Mouse (Mus musculus) limb, embryonic 15.5 days (tissue): ENCODE measurements around the gene Tmem150c. TPM values are rescaled to one million over a fixed set of nuclear protein-coding genes. Genes with fewer than 3 reads are reported as not detected.
A peak's percentile ranks its signal among the peaks of the same experiment; 100 is the strongest.

Experiments
- ATAC-seq: fragments of 200-750 bp; cut with Nextera tagmentation; 2 replicates; pipeline ENCODE4 v1.8.0; 2017; ENCODE audit warnings: low read depth, moderate TSS enrichment; ENCODE audit not compliant: insufficient number of reproducible peaks, low FRiP score, low TSS enrichment
- H3K27ac ChIP-seq: fragments of 300-500 bp; sonication (generic); 2 replicates; pipeline ENCODE4 v1.5.1; 2015; ENCODE audit warnings: moderate library complexity, mild to moderate bottlenecking, inconsistent platforms
- H3K27me3 ChIP-seq: fragments of 300-500 bp; sonication (generic); 2 replicates; pipeline ENCODE4 v1.6.1; 2015; ENCODE audit warnings: inconsistent platforms
- H3K36me3 ChIP-seq: fragments of 300-500 bp; sonication (generic); 2 replicates; pipeline ENCODE4 v1.6.1; 2015; ENCODE audit warnings: inconsistent platforms
- H3K4me1 ChIP-seq: fragments of 300-500 bp; sonication (generic); 2 replicates; pipeline ENCODE4 v1.6.1; 2015; ENCODE audit warnings: inconsistent platforms
- H3K4me2 ChIP-seq: fragments of 300-500 bp; sonication (generic); 2 replicates; pipeline ENCODE4 v1.6.1; 2015; ENCODE audit warnings: mild to moderate bottlenecking, inconsistent platforms
- H3K4me3 ChIP-seq: fragments of 300-500 bp; sonication (generic); 2 replicates; pipeline ENCODE4 v1.5.1; 2015; ENCODE audit warnings: mild to moderate bottlenecking, inconsistent platforms
- H3K9ac ChIP-seq: fragments of 300-500 bp; sonication (generic); 2 replicates; pipeline ENCODE4 v1.6.1; 2015; ENCODE audit warnings: inconsistent platforms
- H3K9me3 ChIP-seq: fragments of 300-500 bp; sonication (generic); 2 replicates; pipeline ENCODE4 v1.6.1; 2016; ENCODE audit warnings: inconsistent platforms
- WGBS: fragments of 180-500 bp; shearing (Covaris S2); methylation state at CpG from one replicate; pipeline ENCODE4 v1.1.7; 2015; 5-methylcytosine and 5-hydroxymethylcytosine counted together
- polyA plus RNA-seq: library from polyadenylated mRNA; unstranded; fragments of >200 nt; fragmentation: Nextera tagmentation; extraction: Ambion mirVana; gene quantifications from 2 replicates; pipeline ENCODE4 v1.2.1, GENCODE M21; 2015

Gene Tmem150c
- polyA plus RNA-seq, 1 experiment from 2014 or later = 9.9 TPM

DNA sequence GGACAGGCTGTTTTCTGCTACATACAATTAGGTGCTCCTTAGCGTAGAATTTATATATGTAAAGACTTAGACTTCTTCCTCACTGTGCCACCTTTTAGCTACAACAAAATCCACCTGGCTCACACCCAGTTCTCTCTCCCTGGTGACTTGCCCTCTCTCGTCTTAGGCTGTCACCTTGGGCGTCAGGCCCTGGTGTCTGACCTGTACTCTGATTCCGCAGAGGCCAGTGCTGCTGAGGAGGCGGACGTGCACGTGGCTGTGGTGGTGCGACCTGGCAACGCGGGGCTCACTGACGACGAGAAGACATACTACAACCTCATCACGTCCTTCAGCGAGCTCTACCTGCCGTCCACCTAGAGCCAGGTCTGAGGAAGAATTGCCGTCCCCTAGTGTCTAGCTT, 92.0 kb downstream of the Tmem150c start:
- no peak overlapping the region for H3K9ac ChIP-seq
- H3K27me3 ChIP-seq = no peaks in the 10 kb centered on the region
- ATAC-seq = no peak
- H3K4me3 ChIP-seq = no peak overlapping the region
- WGBS = 90% methylated on average over 16 of the region's 16 CpGs
- no peak overlapping the region for H3K27ac ChIP-seq
- peaks cover 54% of the 10 kb centered on the region for H3K36me3 ChIP-seq
- no peaks in the 10 kb centered on the region for H3K4me1 ChIP-seq
- H3K9me3 ChIP-seq = no peaks in the 10 kb centered on the region
- H3K4me2 ChIP-seq = no peak overlapping the region

DNA sequence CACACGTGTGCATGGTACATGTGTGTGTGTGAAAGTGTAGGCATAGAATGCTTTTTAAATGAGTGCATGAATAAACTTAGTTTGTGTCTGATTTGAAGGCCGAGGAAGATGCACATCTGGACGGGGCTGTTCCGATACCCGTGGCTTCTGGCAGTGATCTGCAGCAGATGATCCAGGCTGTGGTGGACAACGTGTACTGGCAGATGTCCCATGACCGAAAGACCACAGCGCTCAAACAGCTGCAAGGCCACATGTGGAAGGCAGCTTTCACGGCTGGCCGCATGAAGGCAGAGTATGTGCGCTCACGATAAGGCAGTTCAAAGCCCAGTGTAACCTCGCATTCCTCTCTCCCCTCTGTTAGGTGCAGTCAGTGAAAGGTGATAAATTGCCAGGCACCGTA, 98.7 kb downstream of the Tmem150c start:
- Histone ChIP-seq H3K27ac (no peak overlapping the region), H3K9ac (no peak overlapping the region), H3K4me2 (no peak overlapping the region), H3K36me3 (peaks cover 61% of the 10 kb centered on the region), H3K27me3 (no peaks in the 10 kb centered on the region), H3K4me1 (peaks cover 6% of the 10 kb centered on the region; the same call in 1 of the 2 replicates), H3K4me3 (no peak overlapping the region), H3K9me3 (no peaks in the 10 kb centered on the region)
- ATAC-seq = no peak
- WGBS = 89% methylated on average over 14 of the region's 14 CpGs

DNA sequence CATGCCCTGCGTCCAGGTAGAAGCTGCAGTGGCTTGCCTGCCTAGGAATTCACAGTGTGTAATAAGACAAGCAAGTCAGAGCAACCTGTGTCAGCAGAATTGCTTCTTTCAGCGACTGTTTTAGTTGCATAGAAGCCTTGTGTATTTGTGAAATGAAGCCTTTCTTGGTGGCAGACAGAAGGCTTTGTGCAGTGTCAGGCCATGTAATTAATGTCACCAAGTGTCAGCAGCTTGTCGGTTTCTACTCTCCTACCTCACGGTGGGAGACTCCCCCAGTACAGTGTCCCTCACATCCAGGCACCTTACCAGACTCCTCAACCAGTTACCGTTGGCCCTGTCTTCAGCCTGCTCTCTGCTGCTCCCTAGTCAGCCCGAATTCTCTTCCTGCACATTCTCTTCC, 100.3 kb downstream of the Tmem150c start:
- H3K4me1 ChIP-seq = peaks cover 18% of the 10 kb centered on the region
- H3K9me3 ChIP-seq = no peaks in the 10 kb centered on the region
- H3K9ac ChIP-seq = no peak overlapping the region
- no peaks in the 10 kb centered on the region for H3K27me3 ChIP-seq
- H3K36me3 ChIP-seq = peaks cover 47% of the 10 kb centered on the region
- 55% methylated on average over 6 of the region's 6 CpGs for WGBS
- H3K4me3 ChIP-seq = no peak overlapping the region
- no peak overlapping the region for H3K4me2 ChIP-seq
- no peak for ATAC-seq
- H3K27ac ChIP-seq = no peak overlapping the region

DNA sequence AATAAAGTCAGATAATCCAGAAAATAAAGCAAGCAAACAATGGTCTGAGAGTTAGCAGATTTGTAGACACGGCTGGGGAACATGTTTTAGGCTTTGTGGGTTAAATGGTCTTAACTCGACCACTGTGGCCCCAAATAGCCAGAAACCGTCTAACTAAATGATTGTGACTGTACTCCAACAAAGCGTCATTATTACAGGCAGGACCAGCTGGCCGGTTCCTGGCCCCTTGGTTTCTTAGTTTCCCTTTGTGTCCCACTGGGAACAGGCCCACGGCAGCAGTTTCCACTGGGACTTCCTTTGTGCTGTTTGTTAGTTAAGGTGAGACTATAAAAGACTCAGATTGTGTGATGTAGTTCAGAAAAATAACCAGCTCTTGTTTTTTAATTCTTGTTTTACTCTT, 100.9 kb downstream of the Tmem150c start:
- Histone ChIP-seq H3K9ac (no peak overlapping the region), H3K9me3 (no peaks in the 10 kb centered on the region), H3K4me2 (no peak overlapping the region), H3K27me3 (no peaks in the 10 kb centered on the region), H3K4me3 (no peak overlapping the region), H3K4me1 (peaks cover 18% of the 10 kb centered on the region), H3K27ac (peak overlapping the region; percentile 33; the same call in 1 of the 2 replicates), H3K36me3 (peaks cover 41% of the 10 kb centered on the region)
- WGBS = 36% methylated on average over 6 of the region's 6 CpGs
- no peak for ATAC-seq

DNA sequence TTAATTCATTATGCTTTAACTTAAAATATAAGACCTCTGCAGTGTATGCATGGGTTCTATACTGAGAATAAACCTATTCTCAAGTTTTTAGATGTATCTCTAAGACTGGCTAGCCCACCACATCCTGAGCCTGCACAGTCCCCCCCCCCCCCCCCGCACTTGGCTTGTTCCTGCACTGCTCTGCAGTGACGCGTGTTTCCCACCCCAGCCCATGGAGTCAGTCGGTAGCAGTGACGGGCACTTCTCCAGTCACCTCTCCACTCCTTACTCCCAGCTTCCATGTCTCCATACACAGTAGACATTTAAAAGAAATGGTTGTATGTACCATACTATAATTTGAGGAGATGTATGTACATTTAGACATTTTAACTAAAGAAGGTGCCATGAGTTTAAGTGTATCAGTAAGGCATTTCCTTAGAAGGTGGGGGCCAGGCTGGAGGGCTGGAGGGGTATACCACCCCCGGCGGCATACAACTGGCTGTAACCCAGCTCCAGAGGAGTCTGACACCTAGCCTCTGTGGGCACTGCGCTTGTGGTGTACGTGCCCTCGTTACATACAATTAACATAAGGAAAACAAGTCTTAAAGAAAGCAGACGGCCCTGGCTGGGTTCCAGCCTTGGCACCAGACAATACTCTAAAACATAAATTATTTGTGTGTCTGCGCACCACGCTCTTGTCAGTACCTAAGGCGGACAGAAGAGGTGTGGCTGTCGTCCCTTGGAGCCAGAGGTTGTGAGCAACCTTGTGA, 102.0 kb downstream of the Tmem150c start:
- peaks cover 18% of the 10 kb centered on the region for H3K4me1 ChIP-seq
- 64% methylated on average over 14 of the region's 15 CpGs for WGBS
- H3K27ac ChIP-seq = no peak overlapping the region
- ATAC-seq = no peak
- H3K4me2 ChIP-seq = no peak overlapping the region
- H3K36me3 ChIP-seq = peaks cover 37% of the 10 kb centered on the region
- no peak overlapping the region for H3K9ac ChIP-seq
- no peaks in the 10 kb centered on the region for H3K9me3 ChIP-seq
- no peaks in the 10 kb centered on the region for H3K27me3 ChIP-seq
- H3K4me3 ChIP-seq = no peak overlapping the region

DNA sequence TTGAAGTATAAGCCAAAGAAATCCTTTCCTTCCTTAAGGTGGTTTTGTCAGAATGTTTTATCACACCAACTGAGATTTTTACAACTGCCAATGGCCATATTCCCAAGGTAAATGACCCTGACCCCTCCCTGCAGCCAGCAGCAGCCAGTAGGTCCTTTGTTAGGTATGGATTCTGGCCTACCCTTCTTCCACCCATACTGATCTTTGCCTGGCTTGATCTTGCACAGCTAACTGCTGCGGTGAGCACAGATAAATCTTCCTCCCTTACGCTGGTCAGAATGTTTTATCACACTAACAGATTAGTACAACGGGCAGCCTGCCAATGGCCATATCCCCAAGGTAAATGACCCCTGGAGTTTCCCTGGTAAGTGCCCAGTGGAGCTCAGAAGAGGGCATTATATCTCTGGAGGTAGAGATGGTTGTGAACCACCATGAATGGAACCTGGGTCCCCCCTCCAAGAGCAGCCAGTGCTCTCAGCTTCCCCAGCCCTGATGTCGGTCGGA, 103.7 kb downstream of the Tmem150c start:
- Histone ChIP-seq H3K9ac (no peak overlapping the region), H3K4me3 (no peak overlapping the region), H3K36me3 (peaks cover 21% of the 10 kb centered on the region), H3K4me1 (peaks cover 18% of the 10 kb centered on the region), H3K9me3 (no peaks in the 10 kb centered on the region), H3K4me2 (no peak overlapping the region), H3K27me3 (no peaks in the 10 kb centered on the region), H3K27ac (no peak overlapping the region)
- no peak for ATAC-seq
- WGBS = 70% methylated on average over 5 of the region's 5 CpGs

DNA sequence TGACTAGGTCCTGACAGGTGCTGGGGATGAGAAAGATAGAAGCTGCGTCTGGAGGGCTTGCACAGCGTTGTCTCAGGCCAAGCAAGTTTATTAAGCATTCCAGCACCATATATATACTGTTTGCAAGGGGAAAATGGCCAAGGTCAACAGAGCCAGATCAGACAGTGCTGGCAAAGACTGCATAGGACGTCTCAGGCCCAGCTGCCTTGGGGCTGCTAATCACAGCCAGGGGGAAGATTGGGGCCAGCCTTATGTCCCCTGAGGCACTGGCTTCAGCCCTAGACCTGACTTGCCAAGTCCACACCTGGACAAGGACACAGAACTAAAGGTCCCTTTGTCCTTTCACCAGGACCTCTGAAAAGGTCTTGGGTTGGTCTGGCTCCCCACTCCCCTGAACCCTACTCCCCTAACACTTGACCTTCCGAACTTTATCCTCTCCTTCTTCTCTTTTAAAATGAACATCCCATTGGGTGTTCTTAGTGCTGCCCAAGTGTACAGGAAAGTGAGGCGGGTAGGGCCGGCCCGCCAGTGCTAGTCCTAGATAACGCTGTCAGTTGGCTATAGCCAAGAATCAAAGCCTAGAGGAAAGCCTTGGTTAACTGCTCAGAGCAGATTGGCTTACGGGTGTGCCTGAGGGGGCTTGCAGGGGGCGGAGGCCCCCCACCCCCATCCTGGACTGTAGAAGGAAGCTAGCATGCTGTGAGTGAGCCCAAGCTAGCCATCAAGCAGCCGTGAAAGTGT, 104.6 kb downstream of the Tmem150c start:
- 77% methylated on average over 11 of the region's 11 CpGs for WGBS
- no peak for ATAC-seq

DNA sequence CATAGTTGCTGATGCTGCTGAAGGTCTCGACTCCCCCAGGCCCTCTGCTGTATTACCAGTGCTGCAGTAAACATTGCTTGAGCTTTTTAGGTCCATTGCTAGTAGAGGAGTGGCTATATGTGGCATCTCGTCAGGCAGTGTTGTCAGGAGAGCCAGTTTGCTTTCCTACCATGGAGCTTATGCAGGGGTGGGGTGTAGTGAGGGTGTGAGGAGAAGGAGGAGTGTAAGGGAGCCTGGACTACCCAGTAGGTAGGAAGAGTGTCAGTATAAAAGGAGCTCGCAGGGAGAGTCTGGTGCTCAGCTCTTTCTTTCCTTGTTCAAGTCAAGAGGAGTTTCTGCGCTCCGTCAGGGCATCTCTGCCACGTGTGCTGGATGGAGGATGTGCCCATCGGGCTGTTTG, 106.9 kb downstream of the Tmem150c start:
- H3K9me3 ChIP-seq = no peaks in the 10 kb centered on the region
- 89% methylated on average over 7 of the region's 7 CpGs for WGBS

More for the DNA sequence above, 104.6 kb downstream of the Tmem150c start:
- Histone ChIP-seq H3K9me3 (no peaks in the 10 kb centered on the region), H3K4me3 (no peak overlapping the region), H3K9ac (no peak overlapping the region), H3K27ac (no peak overlapping the region), H3K27me3 (no peaks in the 10 kb centered on the region), H3K4me1 (peaks cover 18% of the 10 kb centered on the region), H3K4me2 (no peak overlapping the region), H3K36me3 (peaks cover 12% of the 10 kb centered on the region; the same call in 1 of the 2 replicates)

DNA sequence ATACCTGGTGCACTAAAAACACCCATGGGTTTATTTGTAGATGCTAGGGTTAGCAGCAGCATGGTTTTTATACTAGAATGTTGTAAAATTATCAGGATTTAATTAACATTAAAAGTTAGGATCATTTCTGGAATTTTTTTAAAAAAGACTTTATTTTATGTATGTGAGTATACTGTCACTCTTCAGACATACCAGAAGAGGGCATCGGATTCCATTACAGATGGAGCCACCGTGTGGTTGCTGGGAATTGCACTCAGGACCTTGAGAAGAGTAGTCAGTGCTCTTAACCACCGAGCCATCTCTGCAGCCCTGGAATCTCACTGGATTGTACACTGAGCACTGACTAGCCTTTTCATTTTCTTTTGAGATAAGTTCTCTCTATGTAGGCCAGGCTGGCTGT, 109.7 kb downstream of the Tmem150c start:
- Histone ChIP-seq H3K27ac (no peak overlapping the region), H3K36me3 (0 out of 2 replicates have a peak, but pooled peaks cover 5% of the 10 kb centered on the region), H3K4me1 (peaks cover 26% of the 10 kb centered on the region), H3K27me3 (no peaks in the 10 kb centered on the region), H3K9ac (no peak overlapping the region), H3K4me2 (no peak overlapping the region), H3K4me3 (no peak overlapping the region), H3K9me3 (no peaks in the 10 kb centered on the region)
- 84% methylated on average over 3 of the region's 3 CpGs for WGBS
- no peak for ATAC-seq

More for the DNA sequence above, 106.9 kb downstream of the Tmem150c start:
- no peak overlapping the region for H3K4me3 ChIP-seq
- H3K4me1 ChIP-seq = peaks cover 26% of the 10 kb centered on the region
- ATAC-seq = no peak
- H3K27me3 ChIP-seq = no peaks in the 10 kb centered on the region
- H3K4me2 ChIP-seq = no peak overlapping the region
- no peak overlapping the region for H3K9ac ChIP-seq
- 0 out of 2 replicates have a peak, but pooled peaks cover 5% of the 10 kb centered on the region for H3K36me3 ChIP-seq
- no peak overlapping the region for H3K27ac ChIP-seq

DNA sequence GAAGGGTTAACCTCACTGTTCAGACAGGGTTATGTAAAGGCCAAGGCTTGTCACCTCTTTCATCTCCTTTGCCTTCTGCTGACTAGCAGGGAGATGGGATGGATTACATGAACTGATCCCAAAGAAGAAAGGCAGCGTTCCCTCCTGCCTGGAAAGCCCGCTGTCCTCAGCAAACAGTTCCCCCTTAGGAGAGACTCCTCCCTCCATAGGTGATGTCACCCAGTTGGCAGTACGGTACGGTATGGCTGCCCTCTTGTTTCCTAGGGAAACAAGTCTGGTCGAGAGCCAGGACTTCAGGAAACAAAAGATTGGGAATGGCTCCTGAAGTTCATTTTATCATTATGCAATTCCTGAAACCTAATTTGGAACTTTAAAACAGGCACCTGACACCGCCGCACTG, 111.7 kb downstream of the Tmem150c start:
- Histone ChIP-seq H3K4me3 (no peak overlapping the region), H3K27ac (no peak overlapping the region), H3K36me3 (0 out of 2 replicates have a peak, but pooled peaks cover 2% of the 10 kb centered on the region), H3K4me1 (peaks cover 31% of the 10 kb centered on the region; the same call in 1 of the 2 replicates), H3K9me3 (no peaks in the 10 kb centered on the region), H3K4me2 (no peak overlapping the region), H3K9ac (no peak overlapping the region), H3K27me3 (no peaks in the 10 kb centered on the region)
- WGBS = 55% methylated on average over 7 of the region's 7 CpGs
- no peak for ATAC-seq

DNA sequence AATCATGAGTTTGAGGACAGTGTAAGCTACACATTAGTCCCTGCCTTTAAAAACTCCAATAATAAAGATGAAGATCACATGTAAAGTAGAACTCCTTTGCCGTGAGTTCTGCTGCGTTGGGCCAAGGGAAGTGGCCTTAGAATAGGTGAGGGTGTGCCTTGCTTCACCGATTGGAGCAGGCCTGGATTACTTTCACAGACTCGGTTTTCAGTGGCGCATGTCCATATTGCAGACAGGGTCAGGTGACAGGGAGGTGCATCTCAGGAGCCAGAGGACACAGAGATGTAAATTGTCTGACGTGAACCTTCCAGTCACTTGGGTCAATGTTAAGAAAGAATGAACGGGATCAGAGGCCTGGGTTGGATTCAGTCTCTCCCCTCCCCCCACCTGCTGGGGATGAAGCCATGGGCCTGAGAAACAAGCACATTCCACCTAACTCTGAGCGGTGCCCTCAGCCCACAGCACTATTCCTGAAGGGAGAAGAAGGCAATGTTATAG, 112.4 kb downstream of the Tmem150c start:
- WGBS = 71% methylated on average over 8 of the region's 8 CpGs
- Histone ChIP-seq H3K4me1 (peaks cover 31% of the 10 kb centered on the region; the same call in 1 of the 2 replicates), H3K9ac (no peak overlapping the region), H3K27ac (no peak overlapping the region), H3K4me2 (no peak overlapping the region), H3K4me3 (no peak overlapping the region), H3K36me3 (0 out of 2 replicates have a peak, but pooled peaks cover 3% of the 10 kb centered on the region), H3K9me3 (no peaks in the 10 kb centered on the region), H3K27me3 (no peaks in the 10 kb centered on the region)
- no peak for ATAC-seq

DNA sequence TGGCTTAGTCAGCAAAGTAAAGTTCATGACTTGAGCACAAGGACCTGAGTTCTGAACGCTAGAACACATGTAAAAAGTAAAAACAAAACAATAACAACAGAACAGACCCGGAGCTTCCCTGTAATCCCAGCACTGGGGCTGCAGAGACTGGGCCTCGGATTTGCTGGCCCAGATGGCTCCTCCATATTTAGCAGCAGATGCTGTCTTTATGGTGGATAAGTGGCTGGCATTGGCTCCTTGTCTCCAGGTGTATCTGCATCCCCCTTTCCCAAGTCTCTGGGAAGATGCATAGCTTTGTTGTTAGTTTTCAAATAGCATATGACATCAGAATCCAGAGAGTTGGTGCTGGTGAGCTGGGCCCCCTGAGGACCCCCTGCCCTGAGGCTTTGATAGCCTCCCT, 113.5 kb downstream of the Tmem150c start:
- Histone ChIP-seq H3K4me2 (no peak overlapping the region), H3K27me3 (no peaks in the 10 kb centered on the region), H3K36me3 (0 out of 2 replicates have a peak, but pooled peaks cover 3% of the 10 kb centered on the region), H3K9ac (no peak overlapping the region), H3K4me1 (peaks cover 34% of the 10 kb centered on the region; the same call in 1 of the 2 replicates), H3K27ac (no peak overlapping the region), H3K4me3 (no peak overlapping the region), H3K9me3 (no peaks in the 10 kb centered on the region)
- 67% methylated on average over 3 of the region's 3 CpGs for WGBS
- no peak for ATAC-seq
